Mouse (Mus musculus) frontal cortex, postnatal 36 days (tissue): ENCODE measurements around the gene Olfr1419.
"Not testable (repeated sequence)": the region's sequence is repeated elsewhere in the genome, so short reads cannot be mapped to it uniquely, and the experiment has no call there.

Source experiments
- DNase-seq, 2 experiments: peaks; one replicate each; pipeline ENCODE4 v3.0.0; 2022; ENCODE audit warnings: low spot score in 2 of 2

The Olfr1419 gene

GRCm38 (mm10) chr19:11875006-11875405 is at the start of gene Olfr1419:
Gene Olfr1419, minus strand, starts transcription at chr19:11875106.
- DNase-seq, result no peak

GRCm38 (mm10) chr19:11922515-11922914 is 47.6 kb upstream of the Olfr1419 start:
- not testable (repeated sequence) for DNase-seq

- no peak for DNase-seq
Observed at GRCm38 (mm10) chr19:11922068-11922467, 47.2 kb upstream of the Olfr1419 start.

- DNase-seq, result peak in 1 of 2 experiments; percentile 18
Observed at GRCm38 (mm10) chr19:11915804-11916203, 40.9 kb upstream of the Olfr1419 start.

GRCm38 (mm10) chr19:11912533-11913121 is 37.7 kb upstream of the Olfr1419 start:
- peak; percentile 30 to 31 for DNase-seq

GRCm38 (mm10) chr19:11912037-11912532 is 37.2 kb upstream of the Olfr1419 start, which contains the start of gene Patl1:
Gene Patl1, plus strand, starts transcription at chr19:11912399.
- peak; percentile 97 to 98 for DNase-seq

GRCm38 (mm10) chr19:11911603-11912002 is 36.7 kb upstream of the Olfr1419 start:
- no peak for DNase-seq

- no peak for DNase-seq
Observed at GRCm38 (mm10) chr19:11911021-11911420, 36.1 kb upstream of the Olfr1419 start.

- no peak for DNase-seq
Observed at GRCm38 (mm10) chr19:11886265-11886664, 11.4 kb upstream of the Olfr1419 start, which contains the start of gene Olfr1420. Gene Olfr1420, plus strand, starts transcription at chr19:11886565.

- DNase-seq, result not testable (repeated sequence)
Observed at GRCm38 (mm10) chr19:11878404-11878803, 3.5 kb upstream of the Olfr1419 start.

GRCm38 (mm10) chr19:11867837-11868236 is 7.1 kb downstream of the Olfr1419 start:
- DNase-seq, result no peak

- DNase-seq, result no peak
Observed at GRCm38 (mm10) chr19:11860966-11861365, 13.9 kb downstream of the Olfr1419 start, which contains the start of gene Olfr1418. Gene Olfr1418, minus strand, starts transcription at chr19:11861066.

GRCm38 (mm10) chr19:11856506-11856905 is 18.4 kb downstream of the Olfr1419 start:
- DNase-seq, result no peak

GRCm38 (mm10) chr19:11854821-11855220 is 20.1 kb downstream of the Olfr1419 start:
- DNase-seq, result no peak

GRCm38 (mm10) chr19:11852652-11853051 is 22.3 kb downstream of the Olfr1419 start:
- no peak for DNase-seq

- peak in 1 of 2 experiments; percentile 2 for DNase-seq
Observed at GRCm38 (mm10) chr19:11846333-11846732, 28.6 kb downstream of the Olfr1419 start.

- DNase-seq, result no peak
Observed at GRCm38 (mm10) chr19:11839119-11839518, 35.8 kb downstream of the Olfr1419 start, which contains the start of gene Olfr1417. Gene Olfr1417, minus strand, starts transcription at chr19:11839219.

GRCm38 (mm10) chr19:11823346-11824065 is 51.4 kb downstream of the Olfr1419 start:
- no peak for DNase-seq

GRCm38 (mm10) chr19:11820211-11820610 is 54.7 kb downstream of the Olfr1419 start:
- no peak for DNase-seq

GRCm38 (mm10) chr19:11819800-11820199 is 55.1 kb downstream of the Olfr1419 start:
- peak; percentile 45 to 61 for DNase-seq

GRCm38 (mm10) chr19:11819143-11819700 is 55.7 kb downstream of the Olfr1419 start, which contains the start of gene Stx3:
Gene Stx3, minus strand, starts transcription at chr19:11819403.
- no peak for DNase-seq
